Mouse (Mus musculus): ENCODE measurements around the gene Plac1. TPM values are rescaled to one million over a fixed set of nuclear protein-coding genes. Genes with fewer than 3 reads are reported as not detected.
"Not testable (repeated sequence)": the region's sequence is repeated elsewhere in the genome, so short reads cannot be mapped to it uniquely, and the experiment has no call there.

The Plac1 gene
- polyA plus RNA-seq, 1 experiment = 10.4 TPM

- Histone ChIP-seq H3K4me3 (ENCODE audit: control insufficient read depth, low read depth, low read length) (no peak overlapping the region), H3K36me3 (ENCODE audit: control insufficient read depth, insufficient read depth, low read length) (no peaks in the 10 kb centered on the region), H3K4me1 (ENCODE audit: control insufficient read depth, insufficient read depth, low read length) (no peaks in the 10 kb centered on the region), H3K27me3 (ENCODE audit: control insufficient read depth, insufficient read depth, low read length) (no peaks in the 10 kb centered on the region), H3K27ac (ENCODE audit: control insufficient read depth, insufficient read depth, low read depth, low read length) (no peak overlapping the region)
- TF ChIP-seq CTCF (IDR thresholded peaks at IDR 0.05; ENCODE audit: control insufficient read depth, insufficient read depth, insufficient replicate concordance, low read depth, low read length) (no peak), POLR2A (IDR thresholded peaks at IDR 0.05; ENCODE audit: control insufficient read depth, low read depth, low read length) (no peak)
Observed at GRCm38 (mm10) chrX:53038194-53038593, 201.7 kb downstream of the Plac1 start.

DNA sequence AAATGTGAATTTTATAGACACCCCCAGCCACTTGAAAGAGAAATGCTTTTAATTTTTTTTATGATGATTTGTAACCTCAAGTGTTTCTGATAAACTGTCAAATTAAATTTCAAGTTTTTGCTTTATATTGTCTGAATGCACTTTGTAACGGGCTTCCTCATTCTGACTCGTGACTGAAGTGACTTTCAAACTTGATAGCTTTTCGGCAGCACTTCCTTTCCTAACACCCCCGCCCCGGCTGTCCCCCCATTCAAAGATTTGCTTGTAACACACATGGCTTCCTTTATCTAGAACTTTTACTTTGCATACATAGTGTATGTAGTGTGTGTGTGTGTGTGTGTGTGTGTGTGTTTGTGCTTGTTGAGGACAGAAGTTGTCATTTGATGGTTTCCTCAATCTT, 210.4 kb downstream of the Plac1 start:
- H3K27me3 ChIP-seq (ENCODE audit: control insufficient read depth, insufficient read depth, low read length) = no peaks in the 10 kb centered on the region
- no peak for TF ChIP-seq POLR2A (IDR thresholded peaks at IDR 0.05; ENCODE audit: control insufficient read depth, low read depth, low read length)
- no peak for TF ChIP-seq CTCF (IDR thresholded peaks at IDR 0.05; ENCODE audit: control insufficient read depth, insufficient read depth, insufficient replicate concordance, low read depth, low read length)

GRCm38 (mm10) chrX:53025471-53026223, 214.3 kb downstream of the Plac1 start:
- H3K4me3 ChIP-seq (ENCODE audit: control insufficient read depth, low read depth, low read length) = no peak overlapping the region
- no peak for TF ChIP-seq CTCF (IDR thresholded peaks at IDR 0.05; ENCODE audit: control insufficient read depth, insufficient read depth, insufficient replicate concordance, low read depth, low read length)
- no peak for TF ChIP-seq POLR2A (IDR thresholded peaks at IDR 0.05; ENCODE audit: control insufficient read depth, low read depth, low read length)
- no peaks in the 10 kb centered on the region for H3K27me3 ChIP-seq (ENCODE audit: control insufficient read depth, insufficient read depth, low read length)
- no peaks in the 10 kb centered on the region for H3K36me3 ChIP-seq (ENCODE audit: control insufficient read depth, insufficient read depth, low read length)
- no peaks in the 10 kb centered on the region for H3K4me1 ChIP-seq (ENCODE audit: control insufficient read depth, insufficient read depth, low read length)
- H3K27ac ChIP-seq (ENCODE audit: control insufficient read depth, insufficient read depth, low read depth, low read length) = no peak overlapping the region

More for the DNA sequence above, 210.4 kb downstream of the Plac1 start:
- H3K4me3 ChIP-seq (ENCODE audit: control insufficient read depth, low read depth, low read length) = no peak overlapping the region
- no peaks in the 10 kb centered on the region for H3K4me1 ChIP-seq (ENCODE audit: control insufficient read depth, insufficient read depth, low read length)
- no peaks in the 10 kb centered on the region for H3K36me3 ChIP-seq (ENCODE audit: control insufficient read depth, insufficient read depth, low read length)
- H3K27ac ChIP-seq (ENCODE audit: control insufficient read depth, insufficient read depth, low read depth, low read length) = no peak overlapping the region

- H3K4me1 ChIP-seq (ENCODE audit: control insufficient read depth, insufficient read depth, low read length); H3K27ac ChIP-seq (ENCODE audit: control insufficient read depth, insufficient read depth, low read depth, low read length); H3K36me3 ChIP-seq (ENCODE audit: control insufficient read depth, insufficient read depth, low read length); H3K4me3 ChIP-seq (ENCODE audit: control insufficient read depth, low read depth, low read length); H3K27me3 ChIP-seq (ENCODE audit: control insufficient read depth, insufficient read depth, low read length): not testable (repeated sequence)
Observed at GRCm38 (mm10) chrX:53024268-53024667, 215.6 kb downstream of the Plac1 start.

GRCm38 (mm10) chrX:53023021-53023420, 216.9 kb downstream of the Plac1 start:
- no peak for TF ChIP-seq CTCF (IDR thresholded peaks at IDR 0.05; ENCODE audit: control insufficient read depth, insufficient read depth, insufficient replicate concordance, low read depth, low read length)
- no peak for TF ChIP-seq POLR2A (IDR thresholded peaks at IDR 0.05; ENCODE audit: control insufficient read depth, low read depth, low read length)
- Histone ChIP-seq H3K27me3 (ENCODE audit: control insufficient read depth, insufficient read depth, low read length) (no peaks in the 10 kb centered on the region), H3K27ac (ENCODE audit: control insufficient read depth, insufficient read depth, low read depth, low read length) (no peak overlapping the region), H3K4me1 (ENCODE audit: control insufficient read depth, insufficient read depth, low read length) (no peaks in the 10 kb centered on the region), H3K36me3 (ENCODE audit: control insufficient read depth, insufficient read depth, low read length) (no peaks in the 10 kb centered on the region), H3K4me3 (ENCODE audit: control insufficient read depth, low read depth, low read length) (no peak overlapping the region)

Other genes with a start within 250 kb of the Plac1 start
- 1.7 and 2.9 TPM in 2 replicates for gene Fam122b, start 29.7 kb upstream of the Plac1 start, polyA plus RNA-seq (2012; rRNA removed)
- gene Fam122c, start 33.3 kb upstream of the Plac1 start, polyA plus RNA-seq (2012; rRNA removed) = 37.1 and 54.2 TPM in 2 replicates
- gene Mospd1, start 130.4 kb upstream of the Plac1 start, polyA plus RNA-seq (2012; rRNA removed) = 0.66 and 1.2 TPM in 2 replicates
- 15.4 and 23.3 TPM in 2 replicates for gene Etd, start 194.8 kb upstream of the Plac1 start, polyA plus RNA-seq (2012; rRNA removed)